Mouse (Mus musculus) small intestine, adult 2 months (tissue): ENCODE data around the gene H60b.
"Not testable (repeated sequence)": the region's sequence is repeated elsewhere in the genome, so short reads cannot be mapped to it uniquely, and the experiment has no call there.

ENCODE experiments used
- CTCF ChIP-seq: fragments of 200-500 bp; IDR thresholded peaks from 2 replicates; pipeline ENCODE4 v1.5.1; 2012; ENCODE audit warnings: low read depth, mild to moderate bottlenecking, control low read depth, inconsistent platforms, low read length, moderate library complexity, mixed read lengths; ENCODE audit not compliant: insufficient replicate concordance, insufficient read length; ENCODE audit errors: extremely low read depth
- POLR2A ChIP-seq: fragments of 200-500 bp; IDR thresholded peaks from 2 replicates; pipeline ENCODE4 v1.6.1; 2012; ENCODE audit warnings: low read depth, mild to moderate bottlenecking, control low read depth, inconsistent platforms, low read length, moderate library complexity

DNA sequence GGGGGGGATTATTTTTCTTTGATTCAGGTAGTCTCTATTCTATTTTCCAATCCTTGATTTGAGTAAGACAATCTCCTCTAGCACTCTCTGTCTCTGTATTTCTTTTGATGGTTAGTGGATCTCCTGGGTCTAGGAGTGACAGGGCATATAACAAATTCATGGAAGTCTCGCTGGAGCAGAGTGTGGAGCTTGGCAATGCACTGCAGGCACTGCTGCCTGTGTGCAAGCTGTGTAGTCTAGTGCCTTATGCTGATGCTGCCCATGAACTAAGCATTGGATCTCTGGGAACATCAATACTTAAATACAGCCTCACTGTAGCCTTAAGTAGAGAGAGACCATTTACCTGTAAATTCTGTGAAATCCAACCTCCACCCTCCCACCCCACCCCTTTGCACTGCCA, 48.1 kb downstream of the H60b start:
- not testable (repeated sequence) for TF ChIP-seq CTCF, POLR2A
